Mouse (Mus musculus) limb, embryonic 15.5 days (tissue): ENCODE data around the gene Map1a. TPM values are rescaled to one million over a fixed set of nuclear protein-coding genes. Genes with fewer than 3 reads are reported as not detected.

Source experiments
- ATAC-seq: fragments of 200-750 bp; cut with Nextera tagmentation; 2 replicates; pipeline ENCODE4 v1.8.0; 2017; ENCODE audit warnings: low read depth, moderate TSS enrichment; ENCODE audit not compliant: insufficient number of reproducible peaks, low FRiP score, low TSS enrichment
- H3K27ac ChIP-seq: fragments of 300-500 bp; sonication (generic); 2 replicates; pipeline ENCODE4 v1.5.1; 2015; ENCODE audit warnings: moderate library complexity, mild to moderate bottlenecking, inconsistent platforms
- H3K27me3 ChIP-seq: fragments of 300-500 bp; sonication (generic); 2 replicates; pipeline ENCODE4 v1.6.1; 2015; ENCODE audit warnings: inconsistent platforms
- H3K36me3 ChIP-seq: fragments of 300-500 bp; sonication (generic); 2 replicates; pipeline ENCODE4 v1.6.1; 2015; ENCODE audit warnings: inconsistent platforms
- H3K4me1 ChIP-seq: fragments of 300-500 bp; sonication (generic); 2 replicates; pipeline ENCODE4 v1.6.1; 2015; ENCODE audit warnings: inconsistent platforms
- H3K4me2 ChIP-seq: fragments of 300-500 bp; sonication (generic); 2 replicates; pipeline ENCODE4 v1.6.1; 2015; ENCODE audit warnings: mild to moderate bottlenecking, inconsistent platforms
- H3K4me3 ChIP-seq: fragments of 300-500 bp; sonication (generic); 2 replicates; pipeline ENCODE4 v1.5.1; 2015; ENCODE audit warnings: mild to moderate bottlenecking, inconsistent platforms
- H3K9ac ChIP-seq: fragments of 300-500 bp; sonication (generic); 2 replicates; pipeline ENCODE4 v1.6.1; 2015; ENCODE audit warnings: inconsistent platforms
- H3K9me3 ChIP-seq: fragments of 300-500 bp; sonication (generic); 2 replicates; pipeline ENCODE4 v1.6.1; 2016; ENCODE audit warnings: inconsistent platforms
- WGBS: fragments of 180-500 bp; shearing (Covaris S2); methylation state at CpG from one replicate; pipeline ENCODE4 v1.1.7; 2015; 5-methylcytosine and 5-hydroxymethylcytosine counted together
- polyA plus RNA-seq: library from polyadenylated mRNA; unstranded; fragments of >200 nt; fragmentation: Nextera tagmentation; extraction: Ambion mirVana; gene quantifications from 2 replicates; pipeline ENCODE4 v1.2.1, GENCODE M21; 2015

The Map1a gene
- polyA plus RNA-seq, 1 experiment from 2014 or later, result 3.8 TPM

- Histone ChIP-seq H3K27ac (no peak overlapping the region), H3K27me3 (no peaks in the 10 kb centered on the region), H3K9me3 (no peaks in the 10 kb centered on the region), H3K9ac (no peak overlapping the region), H3K4me2 (no peak overlapping the region), H3K4me3 (no peak overlapping the region), H3K4me1 (no peaks in the 10 kb centered on the region), H3K36me3 (0 out of 2 replicates have a peak, but pooled peaks cover 4% of the 10 kb centered on the region)
- ATAC-seq, result no peak
- 84% methylated on average over 10 of the region's 10 CpGs for WGBS
Observed at GRCm38 (mm10) chr2:121323693-121324470, 34.5 kb downstream of the Map1a start.

GRCm38 (mm10) chr2:121329492-121329891, 40.1 kb downstream of the Map1a start:
- H3K4me1 ChIP-seq, result no peaks in the 10 kb centered on the region
- H3K36me3 ChIP-seq, result no peaks in the 10 kb centered on the region; the same call in 1 of the 2 replicates
- no peak for ATAC-seq
- no peak overlapping the region for H3K9ac ChIP-seq
- no peaks in the 10 kb centered on the region for H3K9me3 ChIP-seq
- H3K4me3 ChIP-seq, result no peak overlapping the region
- H3K27me3 ChIP-seq, result no peaks in the 10 kb centered on the region
- no peak overlapping the region for H3K27ac ChIP-seq
- WGBS, result 85% methylated on average over 2 of the region's 2 CpGs
- no peak overlapping the region for H3K4me2 ChIP-seq

GRCm38 (mm10) chr2:121339057-121339456, 49.7 kb downstream of the Map1a start:
- Histone ChIP-seq H3K4me1 (no peaks in the 10 kb centered on the region), H3K4me3 (no peak overlapping the region), H3K9ac (no peak overlapping the region), H3K27ac (no peak overlapping the region), H3K9me3 (no peaks in the 10 kb centered on the region), H3K36me3 (peaks cover 3% of the 10 kb centered on the region; the same call in 1 of the 2 replicates), H3K4me2 (no peak overlapping the region), H3K27me3 (no peaks in the 10 kb centered on the region)
- no peak for ATAC-seq

- Histone ChIP-seq H3K27me3 (peaks cover 8% of the 10 kb centered on the region), H3K4me2 (no peak overlapping the region), H3K4me3 (no peak overlapping the region), H3K36me3 (0 out of 2 replicates have a peak, but pooled peaks cover 4% of the 10 kb centered on the region), H3K27ac (no peak overlapping the region), H3K9ac (no peak overlapping the region), H3K4me1 (peaks cover 8% of the 10 kb centered on the region), H3K9me3 (no peaks in the 10 kb centered on the region)
- 70% methylated on average over 8 of the region's 8 CpGs for WGBS
- no peak for ATAC-seq
Observed at GRCm38 (mm10) chr2:121353156-121353555, 63.8 kb downstream of the Map1a start.

- H3K36me3 ChIP-seq, result no peaks in the 10 kb centered on the region
- H3K4me3 ChIP-seq, result peak overlapping the region; percentile 64
- peaks cover 16% of the 10 kb centered on the region for H3K4me1 ChIP-seq
- H3K4me2 ChIP-seq, result peak overlapping the region; percentile 89
- peaks cover 18% of the 10 kb centered on the region for H3K27me3 ChIP-seq
- ATAC-seq, result no peak
- no peak overlapping the region for H3K27ac ChIP-seq
- 4% methylated on average over 6 of the region's 6 CpGs for WGBS
- peak overlapping the region; percentile 53 for H3K9ac ChIP-seq
- no peaks in the 10 kb centered on the region for H3K9me3 ChIP-seq
Observed at GRCm38 (mm10) chr2:121354378-121354777, 65.0 kb downstream of the Map1a start.

GRCm38 (mm10) chr2:121354820-121355592, 65.6 kb downstream of the Map1a start, which contains the start of gene Ppip5k1:
Gene Ppip5k1 (minus strand): TSS chr2:121355396.
- Histone ChIP-seq H3K4me2 (peak within 1 kb of the TSS; percentile 89), H3K4me3 (peak within 1 kb of the TSS; percentile 64), H3K36me3 (no peaks in the 10 kb centered on the region), H3K4me1 (peaks cover 16% of the 10 kb centered on the region), H3K27me3 (peaks cover 20% of the 10 kb centered on the region), H3K9me3 (no peaks in the 10 kb centered on the region), H3K9ac (peak within 1 kb of the TSS; percentile 53), H3K27ac (peak within 1 kb of the TSS; percentile 3; the same call in 1 of the 2 replicates)
- peak; percentile 94 for ATAC-seq
- WGBS, result under 1% methylated on average over 56 of the region's 58 CpGs

- WGBS, result 59% methylated on average over 5 of the region's 5 CpGs
- H3K4me2 ChIP-seq, result peak within 1 kb of the TSS; percentile 38
- H3K36me3 ChIP-seq, result no peaks in the 10 kb centered on the region
- ATAC-seq, result no peak
- peaks cover 20% of the 10 kb centered on the region for H3K27me3 ChIP-seq
- peaks cover 16% of the 10 kb centered on the region for H3K4me1 ChIP-seq
- peak within 1 kb of the TSS; percentile 28 for H3K4me3 ChIP-seq
- H3K27ac ChIP-seq, result no peak within 1 kb of the TSS
- H3K9ac ChIP-seq, result no peak within 1 kb of the TSS
- no peaks in the 10 kb centered on the region for H3K9me3 ChIP-seq
Observed at GRCm38 (mm10) chr2:121357494-121357893, 68.1 kb downstream of the Map1a start, which contains the start of gene Ckmt1. Gene Ckmt1 (plus strand): TSS chr2:121357714.

- Histone ChIP-seq H3K27me3 (peaks cover 20% of the 10 kb centered on the region), H3K4me2 (peak overlapping the region; percentile 38), H3K4me3 (peak overlapping the region; percentile 28), H3K9ac (no peak overlapping the region), H3K9me3 (no peaks in the 10 kb centered on the region), H3K4me1 (peaks cover 16% of the 10 kb centered on the region), H3K27ac (no peak overlapping the region), H3K36me3 (no peaks in the 10 kb centered on the region)
- 3% methylated on average over 4 of the region's 4 CpGs for WGBS
- no peak for ATAC-seq
Observed at GRCm38 (mm10) chr2:121357961-121358360, 68.6 kb downstream of the Map1a start.

GRCm38 (mm10) chr2:121358381-121358780, 69.0 kb downstream of the Map1a start:
- peak overlapping the region; percentile 38 for H3K4me2 ChIP-seq
- peak overlapping the region; percentile 28 for H3K4me3 ChIP-seq
- H3K27me3 ChIP-seq, result peaks cover 20% of the 10 kb centered on the region
- peaks cover 16% of the 10 kb centered on the region for H3K4me1 ChIP-seq
- WGBS, result 1% methylated on average over 16 of the region's 16 CpGs
- H3K36me3 ChIP-seq, result no peaks in the 10 kb centered on the region
- H3K9me3 ChIP-seq, result no peaks in the 10 kb centered on the region
- no peak for ATAC-seq
- no peak overlapping the region for H3K9ac ChIP-seq
- no peak overlapping the region for H3K27ac ChIP-seq

GRCm38 (mm10) chr2:121359461-121359860, 70.1 kb downstream of the Map1a start:
- Histone ChIP-seq H3K4me3 (no peak overlapping the region), H3K27me3 (peaks cover 20% of the 10 kb centered on the region), H3K4me1 (peaks cover 16% of the 10 kb centered on the region), H3K4me2 (no peak overlapping the region), H3K36me3 (no peaks in the 10 kb centered on the region), H3K27ac (no peak overlapping the region), H3K9ac (no peak overlapping the region), H3K9me3 (no peaks in the 10 kb centered on the region)
- ATAC-seq, result no peak
- WGBS, result 46% methylated on average over 4 of the region's 4 CpGs
